Mouse (Mus musculus) myocyte (in vitro differentiated cells): Measurements from ENCODE around the gene 4930518I15Rik.

Experiments used
- E2F4 ChIP-seq: IDR thresholded peaks from one replicate; pipeline ENCODE4 v1.6.1; 2011; ENCODE audit warnings: mild to moderate bottlenecking, control low read depth, moderate library complexity; ENCODE audit not compliant: insufficient read depth
- MAX ChIP-seq: IDR thresholded peaks from one replicate; pipeline ENCODE4 v1.6.1; 2011; ENCODE audit warnings: low read depth, mild to moderate bottlenecking, control low read depth
- POLR2A ChIP-seq: IDR thresholded peaks from one replicate; pipeline ENCODE4 v1.6.1; 2011; ENCODE audit warnings: low read depth, mild to moderate bottlenecking, control low read depth, moderate library complexity; ENCODE audit not compliant: insufficient read length

DNA sequence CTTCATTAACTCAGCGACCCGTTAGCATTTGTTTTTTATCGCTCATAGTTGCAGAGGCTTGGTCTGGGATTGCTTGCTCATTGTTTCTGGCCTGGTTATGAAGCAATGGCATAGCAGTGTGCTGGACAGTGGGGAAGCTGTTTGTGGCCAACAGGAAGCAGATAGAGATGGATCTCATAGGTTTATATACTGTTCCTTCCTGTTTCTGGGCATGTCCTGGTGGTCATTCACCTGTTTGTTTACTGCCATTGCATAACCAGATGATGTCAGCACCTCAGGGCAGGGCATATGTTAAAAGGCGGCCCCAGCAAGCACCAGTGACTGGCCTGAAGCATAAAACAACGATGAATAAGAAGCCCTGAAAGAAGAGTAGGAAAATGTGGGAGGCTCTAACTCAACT, 7.2 kb downstream of the 4930518I15Rik start:
- TF ChIP-seq E2F4 (no peak), MAX (no peak), POLR2A (no peak)
